Mouse (Mus musculus): ENCODE data around the gene Arid1b.

- TF ChIP-seq POLR2A (IDR thresholded peaks at IDR 0.05; ENCODE audit: insufficient read depth, low read depth, low read length) (no peak), CTCF (IDR thresholded peaks at IDR 0.05) (peak; percentile 24; the same call in 1 of the 2 replicates), EP300 (IDR thresholded peaks at IDR 0.05; ENCODE audit: insufficient read depth, low read depth, low read length) (no peak)
Observed at GRCm38 (mm10) chr17:4945871-4946331, 48.2 kb upstream of the Arid1b start.

All from heart, adult 2 months (tissue).